Mouse (Mus musculus) heart, adult 2 months (tissue): ENCODE results near the gene C1qtnf7. TPM values are rescaled to one million over a fixed set of nuclear protein-coding genes. Genes with fewer than 3 reads are reported as not detected.

ENCODE experiments used
- DNase-seq, 2 experiments: peaks; one replicate each; pipeline ENCODE4 v3.0.0; 2021
- H3K27ac ChIP-seq: fragments of 200-600 bp; 2 replicates; pipeline ENCODE4 v1.8.1; 2022
- H3K27me3 ChIP-seq: fragments of 200-500 bp; 2 replicates; pipeline ENCODE4 v1.6.1; 2012; ENCODE audit warnings: mild to moderate bottlenecking, low read length, inconsistent platforms, mixed read lengths; ENCODE audit not compliant: control insufficient read depth, insufficient read depth
- H3K36me3 ChIP-seq: fragments of 200-500 bp; 2 replicates; pipeline ENCODE4 v1.6.1; 2012; ENCODE audit warnings: low read length, inconsistent platforms; ENCODE audit not compliant: control insufficient read depth, insufficient read depth
- H3K4me1 ChIP-seq: fragments of 200-500 bp; 2 replicates; pipeline ENCODE4 v1.6.1; 2011; ENCODE audit warnings: low read length; ENCODE audit not compliant: control insufficient read depth, insufficient read depth
- H3K4me3 ChIP-seq: fragments of 200-600 bp; 2 replicates; pipeline ENCODE4 v1.8.1; 2022
- H3K79me2 ChIP-seq: fragments of 200-500 bp; replicated peaks from 2 replicates; pipeline ENCODE4 v1.6.1; 2012; ENCODE audit warnings: mild to moderate bottlenecking, inconsistent platforms, low read length, moderate library complexity, mixed read lengths; ENCODE audit not compliant: control insufficient read depth, insufficient read depth
- H3K9ac ChIP-seq: fragments of 200-500 bp; 2 replicates; pipeline ENCODE4 v1.6.1; 2012; ENCODE audit warnings: low read depth, mild to moderate bottlenecking, control low read depth, inconsistent platforms, low read length, mixed read lengths
- CTCF ChIP-seq: fragments of 200-600 bp; IDR thresholded peaks from 2 replicates; pipeline ENCODE4 v1.8.1; 2022; ENCODE audit warnings: antibody characterized with exemption, mild to moderate bottlenecking, moderate library complexity
- EP300 ChIP-seq: fragments of 200-500 bp; IDR thresholded peaks from 2 replicates; pipeline ENCODE4 v1.6.1; 2011; ENCODE audit warnings: low read depth, low read length, control low read depth; ENCODE audit not compliant: insufficient read depth
- POLR2A ChIP-seq: fragments of 200-500 bp; IDR thresholded peaks from 2 replicates; pipeline ENCODE4 v1.6.1; 2011; ENCODE audit warnings: mild to moderate bottlenecking, low read depth, low read length, control low read depth; ENCODE audit not compliant: insufficient read depth
- WGBS: fragments of 180-500 bp; shearing (Covaris S2); methylation state at CpG from one replicate; pipeline ENCODE4 v1.1.7; 2018; 5-methylcytosine and 5-hydroxymethylcytosine counted together
- intact Hi-C: fragments of 180-260 bp; cut with DNase I; formaldehyde crosslinking; loops from one replicate; pipeline ENCODE4 v1.15.1; 2025
- polyA plus RNA-seq: library from polyadenylated mRNA; depleted of rRNA; stranded (reverse); fragments of >200 nt; gene quantifications from 2 replicates; pipeline ENCODE4 v1.2.3, GENCODE M21; 2012
- total RNA-seq, 2 experiments: library from RNA; stranded (reverse); gene quantifications; 2 replicates each; pipeline ENCODE4 v1.2.3; 2021

The C1qtnf7 gene
- total and polyA plus RNA-seq, 3 experiments: 4.6 to 5.8 (median 5.4) TPM

GRCm38 (mm10) chr5:43541492-43541891 lies 26.2 kb downstream of the C1qtnf7 start:
- WGBS: 82% methylated on average over 5 of the region's 5 CpGs
- intact Hi-C loops: no loop called here
- Histone ChIP-seq H3K9ac (no peak overlapping the region), H3K36me3 (no peaks in the 10 kb centered on the region), H3K4me3 (no peak overlapping the region), H3K27ac (no peak overlapping the region), H3K27me3 (no peaks in the 10 kb centered on the region), H3K4me1 (no peaks in the 10 kb centered on the region; the same call in 1 of the 2 replicates), H3K79me2 (no peaks in the 10 kb centered on the region)
- no peak for DNase-seq
- no peak for TF ChIP-seq EP300

- Histone ChIP-seq H3K27ac (no peak overlapping the region), H3K9ac (no peak overlapping the region), H3K36me3 (no peaks in the 10 kb centered on the region), H3K4me1 (no peaks in the 10 kb centered on the region; the same call in 1 of the 2 replicates), H3K4me3 (no peak overlapping the region), H3K79me2 (no peaks in the 10 kb centered on the region), H3K27me3 (no peaks in the 10 kb centered on the region)
- DNase-seq: no peak
- TF ChIP-seq CTCF: no peak
- no peak for TF ChIP-seq EP300
- no peak for TF ChIP-seq POLR2A
- intact Hi-C loops: no loop called here
- WGBS: 49% methylated on average over 7 of the region's 7 CpGs
Observed at GRCm38 (mm10) chr5:43542246-43542845, 27.0 kb downstream of the C1qtnf7 start.

- intact Hi-C loops: no loop called here
- Histone ChIP-seq H3K4me3 (no peak overlapping the region), H3K79me2 (no peaks in the 10 kb centered on the region), H3K27me3 (no peaks in the 10 kb centered on the region), H3K27ac (peak overlapping the region; percentile 49; the same call in 1 of the 2 replicates), H3K9ac (no peak overlapping the region), H3K36me3 (no peaks in the 10 kb centered on the region), H3K4me1 (no peaks in the 10 kb centered on the region; the same call in 1 of the 2 replicates)
- 45% methylated on average over 4 of the region's 4 CpGs for WGBS
- DNase-seq: no peak
- no peak for TF ChIP-seq EP300
- no peak for TF ChIP-seq POLR2A
- TF ChIP-seq CTCF: no peak
Observed at GRCm38 (mm10) chr5:43549951-43550350, 34.6 kb downstream of the C1qtnf7 start.

- Histone ChIP-seq H3K4me1 (no peaks in the 10 kb centered on the region; the same call in none of the 2 replicates), H3K27ac (peak overlapping the region; percentile 49; the same call in 1 of the 2 replicates), H3K4me3 (no peak overlapping the region), H3K27me3 (no peaks in the 10 kb centered on the region), H3K36me3 (no peaks in the 10 kb centered on the region), H3K9ac (no peak overlapping the region), H3K79me2 (no peaks in the 10 kb centered on the region)
- DNase-seq: no peak
- TF ChIP-seq CTCF: no peak
- TF ChIP-seq POLR2A: no peak
- TF ChIP-seq EP300: no peak
- intact Hi-C loops: no loop called here
- WGBS: 49% methylated on average over 4 of the region's 4 CpGs
Observed at GRCm38 (mm10) chr5:43550444-43550843, 35.1 kb downstream of the C1qtnf7 start.

- no peak overlapping the region for H3K4me3 ChIP-seq
- H3K27me3 ChIP-seq: no peaks in the 10 kb centered on the region
- no peaks in the 10 kb centered on the region; the same call in none of the 2 replicates for H3K4me1 ChIP-seq
- H3K27ac ChIP-seq: no peak overlapping the region
- no peaks in the 10 kb centered on the region for H3K79me2 ChIP-seq
- whole genome bisulfite sequencing: 22% methylated on average over 2 of the region's 2 CpGs
- H3K36me3 ChIP-seq: no peaks in the 10 kb centered on the region
- no peak overlapping the region for H3K9ac ChIP-seq
- intact Hi-C loops: no loop called here
- peak in 1 of 2 experiments; percentile 27 for DNase-seq
- TF ChIP-seq POLR2A: no peak
- TF ChIP-seq EP300: no peak
- TF ChIP-seq CTCF: no peak
Observed at GRCm38 (mm10) chr5:43554871-43555270, 39.5 kb downstream of the C1qtnf7 start.

GRCm38 (mm10) chr5:43555406-43555805 lies 40.1 kb downstream of the C1qtnf7 start:
- TF ChIP-seq CTCF (no peak), EP300 (no peak), POLR2A (no peak)
- DNase-seq: no peak
- Histone ChIP-seq H3K79me2 (no peaks in the 10 kb centered on the region), H3K27me3 (no peaks in the 10 kb centered on the region), H3K4me3 (no peak overlapping the region), H3K4me1 (no peaks in the 10 kb centered on the region; the same call in none of the 2 replicates), H3K27ac (no peak overlapping the region), H3K9ac (no peak overlapping the region), H3K36me3 (no peaks in the 10 kb centered on the region)
- 60% methylated on average over 6 of the region's 6 CpGs for WGBS
- intact Hi-C loops: no loop called here
